Mouse (Mus musculus) CD8-positive naive resting alpha-beta T cell, adult 2 months (primary cell): Measurements from ENCODE around the gene Slc19a3.
"Not testable (repeated sequence)": the region's sequence is repeated elsewhere in the genome, so short reads cannot be mapped to it uniquely, and the experiment has no call there.

ENCODE experiments used
- DNase-seq, 2 experiments: peaks; one replicate each; pipeline ENCODE4 v3.0.0; 2022; ENCODE audit warnings: low read depth in 2 of 2, low spot score in 2 of 2

Slc19a3 gene

DNA sequence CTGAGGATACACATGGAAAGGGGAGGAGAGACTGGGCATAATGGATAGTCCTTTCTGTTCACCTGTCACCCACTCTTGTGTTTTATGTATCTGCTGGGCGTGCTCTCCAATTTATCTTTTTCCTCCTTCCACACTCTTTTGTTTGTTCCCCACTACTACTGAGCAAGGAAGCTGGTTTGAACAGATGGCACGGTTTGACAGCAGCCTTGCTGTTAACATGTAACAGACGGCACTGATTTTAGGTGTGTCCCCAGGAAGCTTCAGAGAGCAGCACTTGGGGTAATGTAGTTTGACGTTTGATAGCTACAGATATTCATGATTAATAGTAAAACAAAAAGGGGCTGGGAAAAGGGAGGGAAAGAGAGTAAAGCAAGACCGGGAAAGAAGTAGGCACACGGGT, 30.8 kb downstream of the Slc19a3 start:
- DNase-seq, result no peak

DNA sequence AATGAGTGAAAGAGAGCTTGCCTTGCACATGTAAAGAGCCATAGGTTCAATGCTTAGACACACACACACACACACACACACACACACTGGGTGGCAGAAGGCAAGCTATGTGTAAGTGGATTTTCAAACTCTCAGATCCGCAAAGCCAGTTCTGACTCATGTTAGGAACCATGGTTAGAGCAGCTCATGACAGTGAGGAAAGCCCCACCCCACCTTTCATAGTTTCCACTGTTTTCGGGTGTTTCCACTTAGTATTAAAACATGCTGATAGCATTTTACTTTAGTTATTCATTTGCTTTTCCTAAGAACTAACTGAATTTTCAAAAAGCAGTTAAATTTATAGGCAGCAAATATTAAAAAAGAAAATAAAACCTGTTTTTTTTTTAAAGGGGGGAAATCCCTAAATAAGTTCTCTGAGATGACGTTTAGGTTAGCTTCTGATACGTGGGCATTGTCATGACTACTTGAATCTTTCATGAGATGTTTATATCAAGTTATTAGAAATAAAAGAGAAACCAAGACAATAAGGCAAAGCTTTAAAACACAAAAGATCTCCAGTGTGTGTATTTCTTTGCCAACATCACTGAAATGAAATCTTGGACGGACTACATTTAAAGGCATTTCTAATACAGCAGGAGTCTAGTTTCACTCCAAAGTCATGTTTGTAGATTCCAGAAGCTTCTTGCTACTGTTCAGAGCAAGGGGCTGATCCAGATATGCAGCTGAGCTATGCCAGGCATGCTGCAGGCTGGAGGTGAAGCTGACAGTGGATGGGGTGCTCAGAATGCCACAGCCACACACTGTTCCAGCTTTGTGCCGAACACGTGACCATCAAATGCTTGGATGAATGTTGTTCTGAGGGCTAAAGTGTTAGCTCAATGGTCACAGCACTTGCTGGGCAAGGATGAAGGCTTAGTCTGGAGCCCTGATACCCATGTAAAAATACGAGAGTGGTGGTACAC, 31.7 kb downstream of the Slc19a3 start:
- no peak for DNase-seq

DNA sequence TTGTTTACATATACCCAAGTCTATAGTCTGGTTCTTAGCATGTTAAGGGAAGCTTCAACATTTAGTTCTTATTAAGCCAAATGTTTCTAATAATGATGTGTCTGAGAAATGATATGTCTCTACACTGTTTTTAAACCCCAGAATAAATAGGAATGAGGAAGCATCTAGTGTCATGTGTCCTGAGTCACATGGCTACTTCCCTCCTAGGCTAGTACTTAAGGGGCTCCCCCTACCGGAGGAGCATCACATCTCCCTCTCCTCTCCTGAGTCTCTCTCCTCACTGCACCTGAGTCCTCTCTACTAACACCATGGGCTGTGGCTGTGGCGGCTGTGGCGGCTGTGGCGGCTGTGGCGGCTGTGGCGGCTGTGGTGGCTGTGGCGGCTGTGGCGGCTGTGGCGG, 37.9 kb downstream of the Slc19a3 start, which contains the start of gene Gm47959:
TSS of gene Gm47959 (plus strand) at position 243 of the 400 bp plus-strand sequence.
- DNase-seq, result not testable (repeated sequence)

DNA sequence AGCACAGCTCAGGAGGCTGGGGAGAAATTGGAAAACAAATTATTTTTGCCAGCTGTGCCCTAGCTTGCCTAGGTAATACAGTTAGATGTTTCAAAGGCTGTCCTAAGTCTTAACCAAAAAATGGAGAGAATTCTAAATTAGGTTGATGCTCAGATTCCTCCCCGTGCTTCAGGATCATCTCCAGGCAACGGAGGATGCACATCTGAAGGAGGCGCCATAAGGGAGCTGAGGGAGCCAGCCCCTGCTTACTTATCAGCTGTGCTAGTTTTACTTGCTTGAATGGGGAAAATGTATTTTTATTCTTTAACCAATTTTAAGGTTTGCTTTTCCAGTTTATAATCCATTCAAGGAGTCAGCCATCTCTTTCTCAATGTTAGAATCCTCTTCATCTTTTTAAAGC, 44.3 kb downstream of the Slc19a3 start:
- DNase-seq, result no peak

DNA sequence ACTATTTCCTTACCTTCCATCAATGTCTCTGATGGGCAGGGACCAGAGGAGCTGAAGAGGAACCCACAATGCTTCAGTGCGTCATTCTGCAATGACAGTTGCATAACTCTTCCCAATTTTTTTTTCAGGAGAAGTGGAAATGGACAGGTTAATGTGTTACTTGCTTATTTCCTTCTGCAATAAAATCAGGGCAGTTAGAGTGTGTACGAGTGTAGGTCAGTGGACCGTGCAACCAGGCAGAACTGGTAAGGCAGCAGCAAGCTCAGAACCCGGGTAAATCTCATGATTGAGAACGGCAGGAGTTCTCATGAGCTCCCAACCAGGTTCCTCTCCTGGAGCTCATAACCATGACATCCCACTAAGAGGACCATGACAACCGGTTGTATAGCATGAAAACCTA, 46.2 kb downstream of the Slc19a3 start:
- no peak for DNase-seq

DNA sequence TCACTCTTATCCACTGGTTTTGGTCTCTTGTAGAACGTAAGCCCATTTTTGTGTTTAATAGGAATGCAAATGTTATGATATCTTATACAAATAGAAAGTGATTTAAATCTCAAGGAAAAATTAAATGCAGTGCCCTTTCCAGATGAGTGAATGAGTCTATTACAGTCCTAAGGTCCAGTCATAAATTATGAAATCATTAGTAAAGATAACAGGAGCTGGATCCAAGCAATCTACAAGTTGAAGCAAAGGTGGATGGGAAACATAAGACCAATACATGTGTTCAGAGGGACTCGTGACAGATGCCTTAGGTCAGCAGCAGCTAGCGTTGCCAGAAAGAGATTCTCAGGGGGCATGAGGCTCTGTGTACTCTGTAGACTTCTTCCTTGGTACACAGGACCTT, 46.7 kb downstream of the Slc19a3 start:
- no peak for DNase-seq

DNA sequence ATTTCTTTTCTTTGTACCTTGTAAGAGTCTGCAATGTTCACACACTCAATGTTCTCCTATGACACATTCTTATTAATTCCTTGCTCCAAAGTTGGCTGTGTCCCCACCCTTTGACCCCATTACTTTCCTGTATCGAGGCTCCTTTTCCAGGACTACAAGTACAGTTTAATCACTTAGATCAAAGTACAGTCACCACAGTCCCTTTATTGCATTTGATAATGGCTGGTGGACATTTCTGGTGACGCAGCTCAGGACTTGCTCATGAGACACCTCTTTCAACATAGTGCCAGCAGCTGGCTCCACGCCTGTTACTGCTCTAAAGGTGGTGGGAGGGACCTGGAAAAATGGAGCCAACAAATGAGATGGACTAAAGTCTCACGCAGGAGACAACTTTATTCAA, 47.2 kb downstream of the Slc19a3 start:
- DNase-seq, result no peak

DNA sequence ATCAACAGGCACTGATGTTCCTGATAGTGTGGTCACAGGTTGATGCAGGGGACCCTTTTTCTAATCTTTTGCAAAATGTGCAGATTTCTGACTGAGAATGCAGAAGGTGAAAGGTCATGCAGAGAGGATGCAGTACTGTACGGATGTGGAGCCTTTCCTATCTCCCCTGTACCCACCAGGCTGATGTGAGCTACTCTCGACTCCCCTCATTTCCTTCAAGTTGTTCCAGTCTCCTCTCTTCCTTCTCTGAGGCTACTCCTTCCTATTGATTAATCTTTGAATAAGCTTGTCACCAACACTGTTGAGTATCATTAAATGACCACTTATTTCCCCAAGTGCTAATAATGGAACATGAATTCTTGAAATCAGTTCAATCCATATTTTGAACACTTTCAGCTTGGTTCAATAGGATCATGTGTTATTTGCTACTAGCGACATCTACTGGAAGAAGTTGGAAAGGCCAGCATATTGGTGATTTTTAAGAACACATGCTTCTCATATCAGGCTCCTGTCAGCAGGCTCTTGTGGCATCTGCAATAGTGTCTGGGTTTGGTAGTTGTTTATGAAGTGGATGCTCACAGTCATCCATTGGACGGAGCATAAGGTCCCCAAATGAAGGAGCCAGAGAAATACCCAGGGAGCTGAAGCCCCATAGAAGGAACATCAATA, 50.6 kb downstream of the Slc19a3 start:
- DNase-seq, result peak; percentile 46 to 61

DNA sequence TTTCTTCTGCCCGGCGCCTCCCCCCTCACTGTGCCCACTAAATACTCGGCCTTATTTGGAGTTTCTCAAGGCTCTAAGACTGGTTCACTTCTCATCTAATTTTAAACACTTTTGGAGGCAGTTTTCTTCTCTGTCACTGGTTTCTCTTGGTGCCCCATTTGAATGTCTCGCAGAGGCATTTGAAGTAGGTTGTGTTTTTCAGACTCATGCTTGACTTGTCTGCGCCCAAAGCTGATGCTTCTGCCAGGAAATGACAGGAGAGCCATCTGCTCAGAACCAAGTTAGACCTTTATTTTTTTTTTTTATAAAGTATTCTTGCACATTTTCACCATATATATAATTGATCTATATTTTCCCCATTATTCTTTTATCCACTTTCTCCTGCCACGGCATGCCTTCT, 51.5 kb downstream of the Slc19a3 start:
- DNase-seq, result no peak

DNA sequence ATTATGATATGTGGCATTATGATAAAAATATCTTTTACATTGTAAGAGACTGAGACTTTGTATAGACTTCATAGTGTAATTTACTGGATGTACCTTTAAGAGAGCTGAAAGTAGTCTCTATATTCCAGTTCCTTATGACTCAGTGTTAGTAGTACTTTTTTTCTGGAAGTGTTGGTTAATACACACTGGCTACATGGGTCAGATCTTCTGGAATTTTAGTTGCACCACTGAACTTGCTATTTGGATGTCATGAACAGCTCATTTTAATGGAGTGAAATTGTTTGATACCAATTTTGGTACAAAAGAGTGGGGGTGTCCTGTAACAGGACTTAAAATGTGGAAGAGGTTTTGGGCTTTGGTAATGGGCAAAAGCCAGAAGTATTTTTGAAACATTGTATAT, 60.4 kb downstream of the Slc19a3 start:
- no peak for DNase-seq

DNA sequence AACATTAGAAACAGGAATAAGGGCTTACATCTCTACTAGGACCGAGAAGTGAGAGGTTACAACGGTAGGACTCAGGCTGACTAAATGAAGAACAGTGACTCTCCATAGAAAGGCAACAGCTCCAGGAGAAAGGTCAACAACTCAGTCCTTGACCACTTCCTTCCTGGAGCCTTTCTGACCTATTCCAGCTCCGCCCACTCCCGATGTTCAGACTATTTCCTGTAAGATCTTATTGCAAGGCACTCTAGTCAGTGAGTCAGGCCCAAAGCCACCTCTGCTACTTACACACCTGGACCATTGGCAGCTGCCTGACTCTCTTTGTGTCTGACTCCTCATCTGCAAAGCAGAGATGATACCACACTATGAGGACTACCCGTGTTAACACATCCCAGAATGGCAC, 62.5 kb downstream of the Slc19a3 start:
- no peak for DNase-seq

DNA sequence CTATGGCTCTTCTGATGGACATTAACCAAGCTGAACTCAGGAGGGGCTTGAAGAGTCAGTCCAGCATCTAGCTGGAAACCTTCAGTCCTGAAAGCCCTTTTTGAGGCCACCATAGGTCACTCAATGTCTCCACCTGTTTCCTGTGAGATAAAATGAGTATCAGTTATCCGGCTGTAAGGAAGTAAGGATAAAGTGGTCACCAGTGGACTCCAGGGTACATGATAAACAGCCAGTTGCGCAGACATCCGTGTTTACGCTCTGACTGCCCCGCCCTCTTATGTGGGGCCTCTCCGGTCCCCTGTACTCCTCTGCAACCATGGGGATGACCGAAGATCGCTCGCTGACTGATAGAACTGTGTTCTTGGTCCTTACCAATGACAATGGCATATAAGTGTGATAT, 63.9 kb downstream of the Slc19a3 start:
- no peak for DNase-seq

DNA sequence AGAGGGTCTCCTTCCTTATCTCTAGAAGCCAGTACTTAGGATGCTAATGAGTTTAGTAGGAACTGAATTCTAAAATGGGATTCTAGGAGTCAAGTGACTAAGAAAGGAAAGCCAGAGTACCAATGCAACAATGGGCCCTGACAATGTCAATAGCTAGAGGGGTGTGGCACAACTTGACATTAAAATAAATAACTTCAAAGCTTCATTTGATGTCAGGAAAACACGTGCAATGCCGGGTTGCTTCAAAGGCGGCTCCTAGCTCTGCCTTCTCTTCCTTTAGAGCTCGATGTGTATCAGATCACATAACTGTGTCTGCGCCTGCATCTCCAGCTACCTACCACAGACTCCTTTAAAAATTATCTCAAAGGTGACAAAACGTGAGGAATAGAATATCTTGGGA, 64.3 kb downstream of the Slc19a3 start:
- DNase-seq, result peak in 1 of 2 experiments; percentile 42

DNA sequence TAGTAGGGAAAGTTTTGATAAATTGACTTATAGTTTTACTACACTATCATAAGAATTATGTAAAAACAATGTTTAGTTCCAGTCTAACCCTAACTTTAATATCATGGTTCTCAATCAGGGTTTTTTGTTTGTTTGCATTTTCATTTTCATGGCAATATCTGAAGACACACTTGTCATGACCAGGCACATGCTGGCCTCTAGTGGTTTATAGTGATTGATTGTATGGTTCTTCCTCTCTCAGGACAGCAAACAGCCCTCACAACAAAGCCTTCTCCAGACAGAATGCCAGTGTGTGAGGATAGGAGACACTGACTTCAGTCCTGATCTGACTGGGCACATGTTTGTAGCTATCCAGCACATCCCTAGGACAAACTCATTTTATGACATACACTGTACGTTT, 65.0 kb downstream of the Slc19a3 start:
- no peak for DNase-seq

DNA sequence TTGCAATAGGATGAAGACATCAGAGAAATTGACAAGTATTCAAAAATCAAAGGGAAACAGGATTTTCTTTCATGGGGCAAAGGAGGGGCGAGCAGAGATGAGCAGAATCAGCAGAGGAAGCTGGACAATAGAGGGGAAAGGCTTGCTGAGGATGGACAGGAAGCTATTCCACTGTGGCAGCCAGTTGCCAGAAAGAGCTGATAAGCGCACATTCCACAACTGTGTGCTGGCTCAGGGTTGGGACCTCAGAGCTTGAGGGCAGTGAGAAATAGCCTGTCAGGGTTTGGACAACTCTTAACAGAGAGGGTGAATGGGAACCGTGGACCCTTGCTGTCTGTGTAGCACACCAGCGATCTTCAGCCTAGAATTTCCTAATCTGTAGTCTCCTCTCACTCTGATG, 66.2 kb downstream of the Slc19a3 start:
- DNase-seq, result no peak

DNA sequence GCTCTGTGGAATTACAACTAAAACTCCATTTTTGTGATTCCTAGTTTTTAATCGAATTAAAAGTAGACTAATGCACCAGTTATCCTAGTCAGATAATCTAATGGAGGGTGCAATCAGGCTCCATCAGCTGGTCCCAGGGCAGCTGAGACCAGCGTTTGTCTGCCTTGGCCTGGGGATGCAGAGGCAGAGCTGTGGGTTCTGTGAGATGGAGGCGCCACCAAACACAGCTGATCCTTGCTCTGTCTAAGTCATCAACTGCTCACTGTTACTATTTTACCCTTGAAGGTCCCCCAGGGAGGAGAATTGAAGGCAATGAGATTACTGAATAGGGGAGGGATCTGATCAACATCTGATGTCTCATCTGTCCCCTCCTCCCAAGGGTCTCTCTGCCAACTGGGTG, 71.8 kb downstream of the Slc19a3 start:
- no peak for DNase-seq
